Mouse (Mus musculus): ENCODE results near the gene Syn3. TPM values are rescaled to one million over a fixed set of nuclear protein-coding genes. Genes with fewer than 3 reads are reported as not detected.

Syn3 gene
- polyA plus RNA-seq, 1 experiment, result 0.84 TPM

DNA sequence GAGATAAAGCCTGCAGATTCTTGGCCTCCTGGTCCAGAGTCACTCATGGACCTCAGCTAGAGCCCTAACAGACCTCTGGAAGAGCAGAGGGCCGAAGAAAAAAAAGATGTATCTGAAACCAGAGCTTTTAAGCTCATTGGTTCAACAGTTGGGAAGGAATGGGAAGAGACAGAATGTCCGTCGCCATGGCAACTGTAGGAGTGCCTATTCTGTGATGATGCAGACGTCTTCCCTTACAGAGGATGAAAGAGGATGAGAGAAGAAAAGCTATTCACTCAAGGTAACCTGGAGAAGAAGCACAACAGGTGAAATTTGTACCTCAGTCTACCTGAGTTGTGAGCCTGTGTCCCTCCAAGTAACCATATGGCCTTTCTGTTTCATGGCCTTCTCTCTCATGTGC lies 242.5 kb downstream of the Syn3 start:
- Histone ChIP-seq H3K27me3 (ENCODE audit: control insufficient read depth, insufficient read depth, low read length) (no peaks in the 10 kb centered on the region), H3K4me1 (replicated peaks; ENCODE audit: control insufficient read depth, insufficient read depth, low read length) (no peaks in the 10 kb centered on the region), H3K36me3 (ENCODE audit: control insufficient read depth, insufficient read depth, low read length) (no peaks in the 10 kb centered on the region), H3K4me3 (ENCODE audit: control insufficient read depth, insufficient read depth, low read length) (no peak overlapping the region), H3K27ac (ENCODE audit: control insufficient read depth, insufficient read depth, low read length) (no peak overlapping the region)
- no peak for DNase-seq
- TF ChIP-seq POLR2A (IDR thresholded peaks at IDR 0.05; ENCODE audit: control insufficient read depth, extremely low read depth, insufficient read depth, low read length, poor library complexity), result no peak
- TF ChIP-seq CTCF (IDR thresholded peaks at IDR 0.05; ENCODE audit: borderline replicate concordance, control insufficient read depth, extremely low read depth, insufficient read depth, low read length, poor library complexity), result no peak
- 82% methylated on average over 4 of the region's 4 CpGs for WGBS

DNA sequence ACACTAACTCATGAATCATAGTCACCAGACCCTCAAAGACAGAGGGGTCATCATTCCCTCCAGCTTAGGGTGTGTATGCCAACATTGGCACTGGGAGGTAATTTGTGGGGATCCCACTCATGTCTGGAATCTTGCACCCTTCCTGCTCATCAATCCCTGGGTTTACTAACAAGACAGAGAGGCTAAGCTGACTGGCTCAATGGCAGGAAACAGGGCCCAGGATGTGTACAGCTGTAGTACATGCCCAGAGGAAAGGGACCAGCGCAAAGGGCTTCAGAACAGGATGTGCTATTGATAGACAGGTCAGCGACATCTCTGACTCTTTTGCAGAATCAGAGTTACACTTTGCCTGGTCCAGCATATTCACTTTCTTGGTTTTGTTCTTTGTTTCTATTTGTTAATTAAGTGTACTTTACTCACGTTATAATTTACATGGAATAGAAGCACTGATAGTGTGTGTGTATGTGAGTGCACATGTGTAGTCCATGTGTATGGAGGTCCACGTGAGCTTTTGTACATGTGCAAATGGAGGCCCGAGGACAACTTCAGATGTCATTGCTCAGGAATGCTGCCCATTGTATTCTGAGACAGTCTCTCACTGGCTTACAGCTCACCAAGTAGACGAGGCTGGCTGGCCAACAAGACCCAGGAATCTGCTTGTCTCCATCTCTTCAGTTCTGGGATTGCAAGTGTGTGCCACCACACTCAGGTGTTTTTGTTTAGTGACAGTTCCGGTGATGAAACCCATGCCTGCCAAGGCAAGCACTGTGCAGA lies 248.4 kb downstream of the Syn3 start:
- no peak for TF ChIP-seq POLR2A (IDR thresholded peaks at IDR 0.05; ENCODE audit: control insufficient read depth, extremely low read depth, insufficient read depth, low read length, poor library complexity)
- no peak for TF ChIP-seq CTCF (IDR thresholded peaks at IDR 0.05; ENCODE audit: borderline replicate concordance, control insufficient read depth, extremely low read depth, insufficient read depth, low read length, poor library complexity)
- DNase-seq, result no peak
- Histone ChIP-seq H3K27me3 (ENCODE audit: control insufficient read depth, insufficient read depth, low read length) (no peaks in the 10 kb centered on the region), H3K4me1 (replicated peaks; ENCODE audit: control insufficient read depth, insufficient read depth, low read length) (no peaks in the 10 kb centered on the region), H3K27ac (ENCODE audit: control insufficient read depth, insufficient read depth, low read length) (no peak overlapping the region), H3K36me3 (ENCODE audit: control insufficient read depth, insufficient read depth, low read length) (no peaks in the 10 kb centered on the region), H3K4me3 (ENCODE audit: control insufficient read depth, insufficient read depth, low read length) (no peak overlapping the region)
- 90% methylated on average over 7 of the region's 7 CpGs for WGBS

DNA sequence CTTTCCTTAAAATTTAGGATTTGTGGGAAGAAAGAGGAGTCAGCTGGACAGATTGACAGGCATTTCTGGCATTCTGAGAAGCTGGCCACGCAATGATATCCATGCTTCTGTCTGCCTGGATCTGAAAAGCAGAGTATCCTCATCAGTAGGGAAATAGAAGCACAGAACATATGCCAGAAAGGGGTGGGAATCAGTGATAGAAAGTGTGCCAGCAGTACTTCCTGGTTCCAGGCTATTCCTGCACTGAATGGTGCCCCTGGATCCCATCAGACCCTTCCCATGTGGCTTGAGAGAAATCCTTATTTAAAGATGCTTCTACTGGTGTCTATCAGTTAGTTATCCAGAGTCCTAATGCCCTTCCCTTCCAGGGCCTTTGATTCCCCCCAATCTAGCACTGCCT lies 249.4 kb downstream of the Syn3 start:
- TF ChIP-seq CTCF (IDR thresholded peaks at IDR 0.05; ENCODE audit: borderline replicate concordance, control insufficient read depth, extremely low read depth, insufficient read depth, low read length, poor library complexity) (no peak), POLR2A (IDR thresholded peaks at IDR 0.05; ENCODE audit: control insufficient read depth, extremely low read depth, insufficient read depth, low read length, poor library complexity) (no peak)
- 88% methylated on average over 1 of the region's 1 CpGs for WGBS
- H3K4me3 ChIP-seq (ENCODE audit: control insufficient read depth, insufficient read depth, low read length), result no peak overlapping the region
- no peaks in the 10 kb centered on the region for H3K27me3 ChIP-seq (ENCODE audit: control insufficient read depth, insufficient read depth, low read length)
- no peaks in the 10 kb centered on the region for H3K36me3 ChIP-seq (ENCODE audit: control insufficient read depth, insufficient read depth, low read length)
- H3K4me1 ChIP-seq (replicated peaks; ENCODE audit: control insufficient read depth, insufficient read depth, low read length), result no peaks in the 10 kb centered on the region
- DNase-seq, result no peak
- H3K27ac ChIP-seq (ENCODE audit: control insufficient read depth, insufficient read depth, low read length), result no peak overlapping the region

DNA sequence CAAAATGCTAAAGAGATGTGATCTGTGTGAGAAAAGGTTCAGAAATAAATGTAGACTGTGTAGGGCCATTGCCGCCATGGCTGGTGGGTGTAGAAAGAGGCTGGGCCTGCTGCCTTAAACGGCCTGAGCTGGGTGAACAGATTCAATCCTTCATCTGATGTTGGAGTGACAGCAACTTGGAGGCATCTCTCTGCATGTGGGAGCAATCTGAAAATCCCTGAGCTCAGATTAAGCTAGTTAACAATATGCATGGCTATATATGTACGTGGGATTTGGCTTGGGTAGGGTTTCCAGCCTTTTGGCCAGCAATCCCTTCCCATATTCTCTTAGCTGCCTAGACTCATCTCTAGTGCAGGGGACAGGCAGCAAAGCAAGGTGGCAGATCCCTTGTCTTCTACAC lies 249.9 kb downstream of the Syn3 start:
- Histone ChIP-seq H3K27me3 (ENCODE audit: control insufficient read depth, insufficient read depth, low read length) (no peaks in the 10 kb centered on the region), H3K4me1 (replicated peaks; ENCODE audit: control insufficient read depth, insufficient read depth, low read length) (no peaks in the 10 kb centered on the region), H3K36me3 (ENCODE audit: control insufficient read depth, insufficient read depth, low read length) (no peaks in the 10 kb centered on the region), H3K27ac (ENCODE audit: control insufficient read depth, insufficient read depth, low read length) (no peak overlapping the region), H3K4me3 (ENCODE audit: control insufficient read depth, insufficient read depth, low read length) (no peak overlapping the region)
- 94% methylated on average over 3 of the region's 3 CpGs for WGBS
- DNase-seq, result no peak
- TF ChIP-seq POLR2A (IDR thresholded peaks at IDR 0.05; ENCODE audit: control insufficient read depth, extremely low read depth, insufficient read depth, low read length, poor library complexity) (no peak), CTCF (IDR thresholded peaks at IDR 0.05; ENCODE audit: borderline replicate concordance, control insufficient read depth, extremely low read depth, insufficient read depth, low read length, poor library complexity) (no peak)

DNA sequence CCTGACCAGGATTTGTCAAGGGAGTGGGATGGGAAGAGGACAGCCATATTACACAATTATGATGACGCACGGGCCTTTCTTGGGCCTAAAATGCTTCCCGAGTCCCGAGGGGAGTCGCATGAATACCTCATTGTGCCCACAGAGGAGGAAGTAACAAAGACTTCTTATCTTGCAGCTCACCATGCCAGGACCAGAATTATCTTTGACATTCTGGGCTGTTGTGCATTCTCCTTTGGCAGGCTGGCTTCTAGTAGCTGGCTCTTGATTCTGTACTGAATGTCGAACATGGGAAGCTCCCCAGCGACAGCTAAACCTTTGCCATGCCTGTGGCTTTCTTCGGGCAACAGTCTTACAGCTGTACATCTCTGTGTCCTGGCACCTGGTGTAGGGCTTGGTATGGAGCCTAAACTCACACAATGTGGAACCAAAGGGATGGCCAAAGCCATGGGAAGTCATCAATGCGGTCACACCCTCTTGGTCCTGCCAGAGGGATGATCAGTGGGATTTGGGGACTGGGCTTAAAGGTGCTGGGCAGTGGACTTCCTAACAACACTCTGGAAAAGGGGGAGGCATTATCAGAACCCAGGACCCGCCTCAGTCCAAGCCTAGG lies 250.5 kb downstream of the Syn3 start:
- Histone ChIP-seq H3K27me3 (ENCODE audit: control insufficient read depth, insufficient read depth, low read length) (no peaks in the 10 kb centered on the region), H3K27ac (ENCODE audit: control insufficient read depth, insufficient read depth, low read length) (no peak overlapping the region), H3K36me3 (ENCODE audit: control insufficient read depth, insufficient read depth, low read length) (no peaks in the 10 kb centered on the region), H3K4me3 (ENCODE audit: control insufficient read depth, insufficient read depth, low read length) (no peak overlapping the region), H3K4me1 (replicated peaks; ENCODE audit: control insufficient read depth, insufficient read depth, low read length) (no peaks in the 10 kb centered on the region)
- 91% methylated on average over 10 of the region's 10 CpGs for WGBS
- no peak for DNase-seq
- TF ChIP-seq CTCF (IDR thresholded peaks at IDR 0.05; ENCODE audit: borderline replicate concordance, control insufficient read depth, extremely low read depth, insufficient read depth, low read length, poor library complexity) (no peak), POLR2A (IDR thresholded peaks at IDR 0.05; ENCODE audit: control insufficient read depth, extremely low read depth, insufficient read depth, low read length, poor library complexity) (no peak)

DNA sequence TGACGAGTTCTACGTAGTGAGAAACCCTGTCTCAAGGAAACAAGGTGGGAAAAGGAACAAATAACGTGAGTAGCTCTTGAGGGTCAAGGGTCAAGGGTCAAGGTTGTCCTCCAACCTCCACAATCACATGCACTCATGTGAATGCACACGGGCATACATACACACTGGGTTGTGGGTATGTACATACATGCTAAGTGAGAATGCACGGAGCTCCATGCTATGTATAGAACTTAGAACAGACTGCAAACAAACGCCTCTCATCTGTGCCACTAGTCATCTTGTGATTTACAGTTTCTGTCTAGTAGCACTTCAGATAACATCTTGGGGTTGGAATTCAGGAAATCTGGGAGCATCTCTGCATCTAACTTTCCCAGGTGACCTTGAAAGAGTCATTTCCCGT lies 253.3 kb downstream of the Syn3 start:
- no peak overlapping the region for H3K4me3 ChIP-seq (ENCODE audit: control insufficient read depth, insufficient read depth, low read length)
- no peaks in the 10 kb centered on the region for H3K36me3 ChIP-seq (ENCODE audit: control insufficient read depth, insufficient read depth, low read length)
- DNase-seq, result no peak
- no peak for TF ChIP-seq POLR2A (IDR thresholded peaks at IDR 0.05; ENCODE audit: control insufficient read depth, extremely low read depth, insufficient read depth, low read length, poor library complexity)
- no peak overlapping the region for H3K27ac ChIP-seq (ENCODE audit: control insufficient read depth, insufficient read depth, low read length)
- H3K27me3 ChIP-seq (ENCODE audit: control insufficient read depth, insufficient read depth, low read length), result no peaks in the 10 kb centered on the region
- no peaks in the 10 kb centered on the region for H3K4me1 ChIP-seq (replicated peaks; ENCODE audit: control insufficient read depth, insufficient read depth, low read length)
- 95% methylated on average over 7 of the region's 7 CpGs for WGBS

Measured in thymus, adult 2 months (tissue).